Mouse (Mus musculus) lung, adult 18-20 months (tissue): Measurements from ENCODE around the gene Dmrt2.

Source experiments
- DNase-seq, 2 experiments: peaks; one replicate each; pipeline ENCODE4 v3.0.0; 2022; ENCODE audit warnings: mixed read lengths in 2 of 2

Gene Dmrt2

GRCm38 (mm10) chr19:25698850-25699249 is 26.6 kb downstream of the Dmrt2 start:
- DNase-seq: no peak

- peak in 1 of 2 experiments; percentile 21 for DNase-seq
Measured at GRCm38 (mm10) chr19:25713382-25713781, 41.2 kb downstream of the Dmrt2 start.

GRCm38 (mm10) chr19:25714927-25715326 is 42.7 kb downstream of the Dmrt2 start:
- DNase-seq: no peak

GRCm38 (mm10) chr19:25722616-25723015 is 50.4 kb downstream of the Dmrt2 start:
- no peak for DNase-seq
